Mouse (Mus musculus): ENCODE results near the gene Gm20518. TPM values are rescaled to one million over a fixed set of nuclear protein-coding genes. Genes with fewer than 3 reads are reported as not detected.

Gm20518 gene
- polyA plus RNA-seq, 1 experiment: 0.07 TPM

GRCm38 (mm10) chr16:17835481-17835880, 56.0 kb downstream of the Gm20518 start:
- H3K4me3 ChIP-seq (replicated peaks): no peak overlapping the region
- TF ChIP-seq GATA1 (IDR thresholded peaks at IDR 0.05; ENCODE audit: low read length): no peak
- no peak for TF ChIP-seq TAL1 (IDR thresholded peaks at IDR 0.05; ENCODE audit: low read length)
- peaks cover 3% of the 10 kb centered on the region; the same call in 1 of the 2 replicates for H3K9me3 ChIP-seq (ENCODE audit: control insufficient read depth, low read length)

DNA sequence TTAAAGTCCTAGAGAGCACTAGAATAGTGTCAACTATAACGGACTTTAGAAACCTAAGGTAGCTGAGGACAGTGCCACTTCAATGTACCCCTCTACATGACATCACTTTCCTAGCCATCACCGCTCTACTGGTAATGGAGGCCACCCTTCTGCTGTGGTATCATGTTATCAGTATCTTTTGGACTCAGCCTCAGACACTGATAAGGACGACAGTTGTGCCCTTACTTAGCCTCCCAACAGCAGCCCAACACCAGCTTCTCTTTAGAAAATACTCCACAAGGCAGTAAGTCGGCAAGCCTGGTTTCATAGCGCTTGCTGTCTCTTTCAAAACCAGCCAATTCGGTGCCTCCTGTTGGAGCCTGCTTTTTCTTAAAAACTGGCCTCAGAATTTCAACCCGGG, 56.9 kb downstream of the Gm20518 start:
- Histone ChIP-seq H3K27me3 (ENCODE audit: control insufficient read depth) (peaks cover 83% of the 10 kb centered on the region), H3K4me3 (replicated peaks) (no peak overlapping the region)
- TF ChIP-seq TAL1 (IDR thresholded peaks at IDR 0.05; ENCODE audit: low read length) (no peak), GATA1 (IDR thresholded peaks at IDR 0.05; ENCODE audit: low read length) (no peak)

More at GRCm38 (mm10) chr16:17835481-17835880, 56.0 kb downstream of the Gm20518 start:
- Histone ChIP-seq H3K36me3 (ENCODE audit: control insufficient read depth) (peaks cover 6% of the 10 kb centered on the region), H3K27me3 (ENCODE audit: control insufficient read depth) (peaks cover 74% of the 10 kb centered on the region), H3K4me1 (ENCODE audit: control insufficient read depth) (peaks cover 8% of the 10 kb centered on the region)

DNA sequence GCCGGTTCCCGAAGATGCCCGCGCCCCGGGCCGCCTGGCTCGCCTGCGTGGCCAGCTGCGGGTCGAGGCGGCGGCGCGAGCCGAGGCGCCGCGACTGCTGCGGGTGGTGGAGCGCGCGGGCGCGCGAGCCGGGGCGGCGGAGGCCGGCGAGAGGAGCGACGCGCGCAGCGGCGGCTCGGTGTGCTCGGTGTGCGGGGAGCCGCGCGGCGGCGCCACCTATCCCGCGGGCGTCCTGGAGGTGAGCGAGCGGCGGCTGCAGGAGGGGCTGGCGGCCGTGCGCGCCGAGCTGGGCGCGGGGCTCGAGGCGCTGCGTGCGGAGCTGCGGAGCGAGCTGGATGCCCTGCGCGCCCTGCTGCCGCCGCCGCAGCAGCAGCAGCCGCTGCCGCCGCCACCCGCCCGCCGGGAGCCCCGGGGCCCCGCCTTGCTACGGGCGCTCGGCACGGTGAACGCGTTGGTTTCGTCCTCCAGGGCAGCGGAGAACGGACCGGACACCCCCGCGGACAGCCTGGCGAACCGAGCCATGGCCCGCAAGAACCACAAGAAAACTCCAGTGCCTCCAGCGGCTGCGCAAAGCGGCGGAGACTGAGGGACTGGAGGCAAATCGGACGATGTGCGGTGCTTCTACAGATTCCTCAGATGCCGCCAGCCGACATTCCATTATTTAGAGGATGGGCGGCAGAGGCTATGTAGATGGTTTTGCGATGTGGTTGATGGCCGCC, 57.6 kb downstream of the Gm20518 start:
- TF ChIP-seq TAL1 (IDR thresholded peaks at IDR 0.05; ENCODE audit: low read length): no peak
- no peak for TF ChIP-seq GATA1 (IDR thresholded peaks at IDR 0.05; ENCODE audit: low read length)
- Histone ChIP-seq H3K27me3 (ENCODE audit: control insufficient read depth) (peaks cover 88% of the 10 kb centered on the region), H3K4me3 (replicated peaks) (no peak overlapping the region), H3K4me1 (ENCODE audit: control insufficient read depth) (peaks cover 8% of the 10 kb centered on the region), H3K9me3 (ENCODE audit: control insufficient read depth, low read length) (peaks cover 3% of the 10 kb centered on the region; the same call in 1 of the 2 replicates), H3K36me3 (ENCODE audit: control insufficient read depth) (no peaks in the 10 kb centered on the region)

More for the DNA sequence above, 56.9 kb downstream of the Gm20518 start:
- H3K36me3 ChIP-seq (ENCODE audit: control insufficient read depth): no peaks in the 10 kb centered on the region
- H3K4me1 ChIP-seq (ENCODE audit: control insufficient read depth): peaks cover 8% of the 10 kb centered on the region
- peaks cover 3% of the 10 kb centered on the region; the same call in 1 of the 2 replicates for H3K9me3 ChIP-seq (ENCODE audit: control insufficient read depth, low read length)

GRCm38 (mm10) chr16:17833321-17833680, 58.2 kb downstream of the Gm20518 start:
- TF ChIP-seq GATA1 (IDR thresholded peaks at IDR 0.05; ENCODE audit: low read length) (no peak), TAL1 (IDR thresholded peaks at IDR 0.05; ENCODE audit: low read length) (no peak)
- H3K9me3 ChIP-seq (ENCODE audit: control insufficient read depth, low read length): peaks cover 3% of the 10 kb centered on the region; the same call in 1 of the 2 replicates
- peaks cover 92% of the 10 kb centered on the region for H3K27me3 ChIP-seq (ENCODE audit: control insufficient read depth)
- H3K4me1 ChIP-seq (ENCODE audit: control insufficient read depth): peaks cover 8% of the 10 kb centered on the region
- H3K4me3 ChIP-seq (replicated peaks): no peak overlapping the region
- H3K36me3 ChIP-seq (ENCODE audit: control insufficient read depth): no peaks in the 10 kb centered on the region

DNA sequence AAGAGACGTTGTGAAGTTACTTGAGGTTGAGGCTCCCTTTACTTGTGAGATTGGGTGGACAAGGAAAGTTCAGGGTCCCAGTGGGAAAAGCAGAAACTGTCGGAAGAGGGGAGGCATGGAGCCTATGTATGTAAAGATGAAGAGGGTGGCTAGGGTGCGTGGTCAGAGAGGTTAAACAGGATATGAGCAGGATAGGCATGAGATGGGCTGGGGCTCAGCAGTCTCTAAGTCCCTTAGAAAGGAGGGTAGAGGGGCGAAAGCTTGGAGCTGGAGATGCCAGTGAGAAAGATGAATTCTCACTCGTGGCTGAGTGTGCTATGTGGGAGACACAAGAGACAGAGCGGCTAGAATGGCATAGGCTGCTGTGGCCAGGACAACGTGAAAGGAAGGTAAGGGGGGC, 58.6 kb downstream of the Gm20518 start, which contains the start of gene B830017H08Rik:
Gene B830017H08Rik, plus strand, starts transcription at position 301 of the 400 bp plus-strand sequence.
- H3K9me3 ChIP-seq (ENCODE audit: control insufficient read depth, low read length): peaks cover 3% of the 10 kb centered on the region; the same call in 1 of the 2 replicates
- H3K4me3 ChIP-seq (replicated peaks): no peak within 1 kb of the TSS
- peaks cover 95% of the 10 kb centered on the region for H3K27me3 ChIP-seq (ENCODE audit: control insufficient read depth)
- H3K36me3 ChIP-seq (ENCODE audit: control insufficient read depth): no peaks in the 10 kb centered on the region
- H3K4me1 ChIP-seq (ENCODE audit: control insufficient read depth): peaks cover 8% of the 10 kb centered on the region
- TF ChIP-seq TAL1 (IDR thresholded peaks at IDR 0.05; ENCODE audit: low read length) (no peak), GATA1 (IDR thresholded peaks at IDR 0.05; ENCODE audit: low read length) (no peak)

DNA sequence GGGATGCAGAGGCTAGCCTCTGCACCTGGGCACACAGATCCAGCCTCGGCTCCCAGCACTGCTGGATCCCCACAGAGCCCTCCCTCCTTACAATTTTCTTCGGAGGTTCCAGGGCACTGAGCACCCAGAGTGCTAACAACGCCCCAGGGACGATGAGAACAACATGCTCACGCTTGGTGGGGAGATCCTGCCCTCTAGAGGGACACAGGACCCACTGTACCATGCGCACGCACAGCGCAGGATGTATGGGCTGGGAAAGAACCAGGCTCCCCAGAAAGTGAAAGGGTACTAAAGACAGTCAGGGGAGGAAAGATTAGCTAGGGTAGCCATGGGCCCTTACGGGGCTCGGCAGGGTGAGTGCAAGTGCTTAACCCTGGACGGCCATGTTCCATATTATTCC, 59.7 kb downstream of the Gm20518 start:
- Histone ChIP-seq H3K27me3 (ENCODE audit: control insufficient read depth) (peaks cover 95% of the 10 kb centered on the region), H3K9me3 (ENCODE audit: control insufficient read depth, low read length) (peaks cover 3% of the 10 kb centered on the region; the same call in 1 of the 2 replicates), H3K36me3 (ENCODE audit: control insufficient read depth) (no peaks in the 10 kb centered on the region), H3K4me1 (ENCODE audit: control insufficient read depth) (peaks cover 8% of the 10 kb centered on the region), H3K4me3 (replicated peaks) (no peak overlapping the region)
- no peak for TF ChIP-seq GATA1 (IDR thresholded peaks at IDR 0.05; ENCODE audit: low read length)
- no peak for TF ChIP-seq TAL1 (IDR thresholded peaks at IDR 0.05; ENCODE audit: low read length)

- peaks cover 88% of the 10 kb centered on the region for H3K27me3 ChIP-seq (ENCODE audit: control insufficient read depth)
- H3K4me3 ChIP-seq (replicated peaks): no peak overlapping the region
- H3K9me3 ChIP-seq (ENCODE audit: control insufficient read depth, low read length): peaks cover 3% of the 10 kb centered on the region; the same call in 1 of the 2 replicates
- TF ChIP-seq TAL1 (IDR thresholded peaks at IDR 0.05; ENCODE audit: low read length): no peak
- no peak for TF ChIP-seq GATA1 (IDR thresholded peaks at IDR 0.05; ENCODE audit: low read length)
- H3K4me1 ChIP-seq (ENCODE audit: control insufficient read depth): peaks cover 8% of the 10 kb centered on the region
- no peaks in the 10 kb centered on the region for H3K36me3 ChIP-seq (ENCODE audit: control insufficient read depth)
Observed at GRCm38 (mm10) chr16:17830385-17831178, 60.9 kb downstream of the Gm20518 start.

DNA sequence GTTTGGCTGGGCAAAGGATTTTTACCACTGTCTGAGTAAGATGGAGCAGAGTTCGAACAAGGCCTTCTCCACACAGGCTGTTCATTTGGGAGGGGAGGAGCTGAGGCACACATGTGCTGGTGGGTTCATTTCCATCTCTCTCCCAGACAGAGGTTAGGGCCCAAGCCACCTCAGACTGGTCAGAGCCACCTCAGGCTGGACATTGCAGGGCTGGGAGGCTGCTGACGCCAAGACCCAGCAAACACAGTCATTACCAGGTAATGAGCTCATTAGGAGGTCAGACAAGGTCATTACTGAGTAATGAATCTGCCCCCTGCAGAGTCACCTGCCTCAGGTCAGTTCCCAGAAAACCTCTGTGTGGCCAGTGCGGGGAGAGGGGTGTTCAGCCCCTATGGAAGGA, 62.6 kb downstream of the Gm20518 start:
- Histone ChIP-seq H3K4me1 (ENCODE audit: control insufficient read depth) (peaks cover 2% of the 10 kb centered on the region; the same call in 1 of the 2 replicates), H3K36me3 (ENCODE audit: control insufficient read depth) (no peaks in the 10 kb centered on the region), H3K9me3 (ENCODE audit: control insufficient read depth, low read length) (no peaks in the 10 kb centered on the region; the same call in 1 of the 2 replicates), H3K27me3 (ENCODE audit: control insufficient read depth) (peaks cover 73% of the 10 kb centered on the region), H3K4me3 (replicated peaks) (no peak overlapping the region)
- no peak for TF ChIP-seq GATA1 (IDR thresholded peaks at IDR 0.05; ENCODE audit: low read length)
- TF ChIP-seq TAL1 (IDR thresholded peaks at IDR 0.05; ENCODE audit: low read length): no peak

DNA sequence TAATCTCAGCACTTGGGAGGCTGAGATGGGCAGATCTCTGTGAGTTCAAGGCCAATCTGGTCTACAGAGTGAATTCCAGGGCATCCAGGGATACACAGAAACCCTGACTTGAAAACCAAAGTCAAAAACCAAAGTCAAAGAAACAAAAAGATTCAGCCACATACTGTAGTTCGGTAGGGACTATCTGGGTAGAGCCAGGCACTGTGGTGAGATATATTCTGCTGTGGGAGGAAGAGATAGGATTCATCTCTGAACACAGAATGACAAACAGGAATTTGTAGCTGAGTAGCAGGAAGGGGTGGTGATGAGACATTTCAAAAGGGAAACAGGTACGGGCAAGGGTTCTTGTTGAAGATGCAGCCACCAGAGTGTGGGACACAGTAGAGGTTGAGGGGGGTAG, 63.2 kb downstream of the Gm20518 start:
- TF ChIP-seq TAL1 (IDR thresholded peaks at IDR 0.05; ENCODE audit: low read length) (no peak), GATA1 (IDR thresholded peaks at IDR 0.05; ENCODE audit: low read length) (no peak)
- Histone ChIP-seq H3K9me3 (ENCODE audit: control insufficient read depth, low read length) (no peaks in the 10 kb centered on the region), H3K4me1 (ENCODE audit: control insufficient read depth) (no peaks in the 10 kb centered on the region), H3K4me3 (replicated peaks) (no peak overlapping the region), H3K36me3 (ENCODE audit: control insufficient read depth) (no peaks in the 10 kb centered on the region), H3K27me3 (ENCODE audit: control insufficient read depth) (peaks cover 70% of the 10 kb centered on the region)

Measured in erythroblast, embryonic 14.5 days (primary cell).